Mouse (Mus musculus) limb, embryonic 15.5 days (tissue): ENCODE results near the gene Hoxa6. TPM values are rescaled to one million over a fixed set of nuclear protein-coding genes. Genes with fewer than 3 reads are reported as not detected.
A peak's percentile ranks its signal among the peaks of the same experiment; 100 is the strongest.

Source experiments
- ATAC-seq: fragments of 200-750 bp; cut with Nextera tagmentation; 2 replicates; pipeline ENCODE4 v1.8.0; 2017; ENCODE audit warnings: low read depth, moderate TSS enrichment; ENCODE audit not compliant: insufficient number of reproducible peaks, low FRiP score, low TSS enrichment
- H3K27ac ChIP-seq: fragments of 300-500 bp; sonication (generic); 2 replicates; pipeline ENCODE4 v1.5.1; 2015; ENCODE audit warnings: moderate library complexity, mild to moderate bottlenecking, inconsistent platforms
- H3K27me3 ChIP-seq: fragments of 300-500 bp; sonication (generic); 2 replicates; pipeline ENCODE4 v1.6.1; 2015; ENCODE audit warnings: inconsistent platforms
- H3K36me3 ChIP-seq: fragments of 300-500 bp; sonication (generic); 2 replicates; pipeline ENCODE4 v1.6.1; 2015; ENCODE audit warnings: inconsistent platforms
- H3K4me1 ChIP-seq: fragments of 300-500 bp; sonication (generic); 2 replicates; pipeline ENCODE4 v1.6.1; 2015; ENCODE audit warnings: inconsistent platforms
- H3K4me2 ChIP-seq: fragments of 300-500 bp; sonication (generic); 2 replicates; pipeline ENCODE4 v1.6.1; 2015; ENCODE audit warnings: mild to moderate bottlenecking, inconsistent platforms
- H3K4me3 ChIP-seq: fragments of 300-500 bp; sonication (generic); 2 replicates; pipeline ENCODE4 v1.5.1; 2015; ENCODE audit warnings: mild to moderate bottlenecking, inconsistent platforms
- H3K9ac ChIP-seq: fragments of 300-500 bp; sonication (generic); 2 replicates; pipeline ENCODE4 v1.6.1; 2015; ENCODE audit warnings: inconsistent platforms
- H3K9me3 ChIP-seq: fragments of 300-500 bp; sonication (generic); 2 replicates; pipeline ENCODE4 v1.6.1; 2016; ENCODE audit warnings: inconsistent platforms
- WGBS: fragments of 180-500 bp; shearing (Covaris S2); methylation state at CpG from one replicate; pipeline ENCODE4 v1.1.7; 2015; 5-methylcytosine and 5-hydroxymethylcytosine counted together
- polyA plus RNA-seq: library from polyadenylated mRNA; unstranded; fragments of >200 nt; fragmentation: Nextera tagmentation; extraction: Ambion mirVana; gene quantifications from 2 replicates; pipeline ENCODE4 v1.2.1, GENCODE M21; 2015

The Hoxa6 gene
- polyA plus RNA-seq, 1 experiment from 2014 or later: 1.1 TPM

GRCm38 (mm10) chr6:52200073-52200750 is 8.3 kb downstream of the Hoxa6 start:
- no peak overlapping the region for H3K27ac ChIP-seq
- H3K4me1 ChIP-seq: peaks cover 23% of the 10 kb centered on the region
- H3K4me3 ChIP-seq: no peak overlapping the region

GRCm38 (mm10) chr6:52197271-52197670 is 11.3 kb downstream of the Hoxa6 start:
- H3K4me2 ChIP-seq: no peak overlapping the region
- 33% methylated on average over 10 of the region's 10 CpGs for WGBS
- ATAC-seq: no peak
- no peak overlapping the region for H3K4me3 ChIP-seq
- H3K9ac ChIP-seq: no peak overlapping the region
- 0 out of 2 replicates have a peak, but pooled peaks cover under 1% of the 10 kb centered on the region for H3K36me3 ChIP-seq
- H3K27ac ChIP-seq: no peak overlapping the region
- H3K27me3 ChIP-seq: peaks cover 74% of the 10 kb centered on the region
- H3K9me3 ChIP-seq: no peaks in the 10 kb centered on the region
- peaks cover 7% of the 10 kb centered on the region for H3K4me1 ChIP-seq

More at GRCm38 (mm10) chr6:52200073-52200750, 8.3 kb downstream of the Hoxa6 start:
- peaks cover 73% of the 10 kb centered on the region for H3K27me3 ChIP-seq
- H3K9ac ChIP-seq: no peak overlapping the region
- H3K4me2 ChIP-seq: 0 out of 2 replicates have a peak overlapping the region, but pooled peaks have one; percentile 0
- WGBS: 50% methylated on average over 30 of the region's 30 CpGs
- H3K36me3 ChIP-seq: peaks cover 5% of the 10 kb centered on the region; the same call in 1 of the 2 replicates
- no peaks in the 10 kb centered on the region for H3K9me3 ChIP-seq
- ATAC-seq: no peak

GRCm38 (mm10) chr6:52196811-52197210 is 11.7 kb downstream of the Hoxa6 start:
- no peak overlapping the region for H3K4me3 ChIP-seq
- no peak overlapping the region for H3K4me2 ChIP-seq
- no peak for ATAC-seq
- WGBS: 67% methylated on average over 9 of the region's 9 CpGs
- H3K4me1 ChIP-seq: peaks cover 12% of the 10 kb centered on the region
- H3K9me3 ChIP-seq: no peaks in the 10 kb centered on the region
- H3K36me3 ChIP-seq: no peaks in the 10 kb centered on the region
- H3K9ac ChIP-seq: no peak overlapping the region
- peaks cover 78% of the 10 kb centered on the region for H3K27me3 ChIP-seq
- H3K27ac ChIP-seq: no peak overlapping the region

GRCm38 (mm10) chr6:52194690-52195089 is 13.8 kb downstream of the Hoxa6 start:
- Histone ChIP-seq H3K4me2 (no peak overlapping the region), H3K9me3 (no peaks in the 10 kb centered on the region), H3K27me3 (peaks cover 78% of the 10 kb centered on the region)

GRCm38 (mm10) chr6:52191860-52192550 is 16.5 kb downstream of the Hoxa6 start:
- Histone ChIP-seq H3K4me3 (peak overlapping the region; percentile 59), H3K36me3 (no peaks in the 10 kb centered on the region), H3K27me3 (peaks cover 84% of the 10 kb centered on the region), H3K9me3 (no peaks in the 10 kb centered on the region), H3K4me2 (peak overlapping the region; percentile 96), H3K27ac (peak overlapping the region; percentile 35; the same call in 1 of the 2 replicates), H3K9ac (peak overlapping the region; percentile 40), H3K4me1 (peaks cover 24% of the 10 kb centered on the region)
- ATAC-seq: peak; percentile 68; the same call in 1 of the 2 replicates
- WGBS: 2% methylated on average over 43 of the region's 55 CpGs

More at GRCm38 (mm10) chr6:52194690-52195089, 13.8 kb downstream of the Hoxa6 start:
- Histone ChIP-seq H3K36me3 (no peaks in the 10 kb centered on the region), H3K9ac (no peak overlapping the region), H3K4me3 (no peak overlapping the region), H3K27ac (no peak overlapping the region), H3K4me1 (peaks cover 24% of the 10 kb centered on the region)
- no peak for ATAC-seq
- WGBS: 54% methylated on average over 10 of the region's 10 CpGs

- Histone ChIP-seq H3K9ac (peak within 1 kb of the TSS; percentile 48), H3K27ac (peak within 1 kb of the TSS; percentile 43; the same call in 1 of the 2 replicates), H3K9me3 (no peaks in the 10 kb centered on the region), H3K4me2 (peak within 1 kb of the TSS; percentile 96), H3K4me1 (peaks cover 24% of the 10 kb centered on the region), H3K27me3 (peaks cover 84% of the 10 kb centered on the region), H3K4me3 (peak within 1 kb of the TSS; percentile 59), H3K36me3 (no peaks in the 10 kb centered on the region)
- ATAC-seq: no peak
- 4% methylated on average over 50 of the region's 102 CpGs for WGBS
Observed at GRCm38 (mm10) chr6:52190906-52191810, 17.4 kb downstream of the Hoxa6 start, which contains the start of gene Hoxa4. TSS of gene Hoxa4 (minus strand) at chr6:52191753.

- Histone ChIP-seq H3K27ac (no peak overlapping the region), H3K4me2 (peak overlapping the region; percentile 96; the same call in 1 of the 2 replicates), H3K4me3 (peak overlapping the region; percentile 59), H3K9me3 (no peaks in the 10 kb centered on the region), H3K4me1 (peaks cover 26% of the 10 kb centered on the region), H3K36me3 (no peaks in the 10 kb centered on the region), H3K27me3 (peaks cover 87% of the 10 kb centered on the region), H3K9ac (no peak overlapping the region)
- 22% methylated on average over 23 of the region's 23 CpGs for WGBS
- ATAC-seq: no peak
Observed at GRCm38 (mm10) chr6:52190410-52190809, 18.1 kb downstream of the Hoxa6 start.

- H3K27me3 ChIP-seq: peaks cover 89% of the 10 kb centered on the region
- no peak overlapping the region for H3K9ac ChIP-seq
- H3K4me1 ChIP-seq: peaks cover 31% of the 10 kb centered on the region
Observed at GRCm38 (mm10) chr6:52189909-52190308, 18.6 kb downstream of the Hoxa6 start.

GRCm38 (mm10) chr6:52189172-52189591 is 19.3 kb downstream of the Hoxa6 start:
- ATAC-seq: no peak
- Histone ChIP-seq H3K27ac (peak overlapping the region; percentile 27; the same call in 1 of the 2 replicates), H3K9me3 (no peaks in the 10 kb centered on the region), H3K4me1 (peaks cover 37% of the 10 kb centered on the region), H3K36me3 (no peaks in the 10 kb centered on the region), H3K27me3 (peaks cover 90% of the 10 kb centered on the region), H3K4me2 (no peak overlapping the region), H3K9ac (no peak overlapping the region), H3K4me3 (no peak overlapping the region)
- 55% methylated on average over 5 of the region's 5 CpGs for WGBS

More at GRCm38 (mm10) chr6:52189909-52190308, 18.6 kb downstream of the Hoxa6 start:
- 54% methylated on average over 8 of the region's 8 CpGs for WGBS
- ATAC-seq: no peak
- no peaks in the 10 kb centered on the region for H3K9me3 ChIP-seq
- H3K36me3 ChIP-seq: no peaks in the 10 kb centered on the region
- H3K4me3 ChIP-seq: no peak overlapping the region
- no peak overlapping the region for H3K27ac ChIP-seq
- H3K4me2 ChIP-seq: no peak overlapping the region

- ATAC-seq: no peak
- WGBS: 70% methylated on average over 1 of the region's 1 CpGs
- Histone ChIP-seq H3K9me3 (no peaks in the 10 kb centered on the region), H3K4me2 (no peak overlapping the region), H3K4me1 (peaks cover 37% of the 10 kb centered on the region), H3K27ac (no peak overlapping the region), H3K27me3 (peaks cover 78% of the 10 kb centered on the region), H3K4me3 (no peak overlapping the region), H3K9ac (no peak overlapping the region), H3K36me3 (no peaks in the 10 kb centered on the region)
Observed at GRCm38 (mm10) chr6:52186500-52186899, 22.0 kb downstream of the Hoxa6 start.

GRCm38 (mm10) chr6:52185834-52186233 is 22.7 kb downstream of the Hoxa6 start:
- Histone ChIP-seq H3K27me3 (peaks cover 79% of the 10 kb centered on the region), H3K4me3 (no peak overlapping the region), H3K9me3 (no peaks in the 10 kb centered on the region), H3K36me3 (no peaks in the 10 kb centered on the region), H3K4me2 (no peak overlapping the region), H3K4me1 (peaks cover 30% of the 10 kb centered on the region), H3K27ac (no peak overlapping the region), H3K9ac (no peak overlapping the region)
- 48% methylated on average over 3 of the region's 3 CpGs for WGBS
- ATAC-seq: no peak
